Mouse (Mus musculus): Measurements from ENCODE around the gene Cldn34b2.

GRCm38 (mm10) chrX:155166313-155166712 is 38.1 kb upstream of the Cldn34b2 start:
- TF ChIP-seq CTCF (IDR thresholded peaks at IDR 0.05; ENCODE audit: low read depth) (no peak), EP300 (IDR thresholded peaks at IDR 0.05; ENCODE audit: low read depth) (no peak)
